Mouse (Mus musculus): Measurements from ENCODE around the gene Prkd1.
"Not testable (repeated sequence)": the region's sequence is repeated elsewhere in the genome, so short reads cannot be mapped to it uniquely, and the experiment has no call there.

Gene Prkd1

DNA sequence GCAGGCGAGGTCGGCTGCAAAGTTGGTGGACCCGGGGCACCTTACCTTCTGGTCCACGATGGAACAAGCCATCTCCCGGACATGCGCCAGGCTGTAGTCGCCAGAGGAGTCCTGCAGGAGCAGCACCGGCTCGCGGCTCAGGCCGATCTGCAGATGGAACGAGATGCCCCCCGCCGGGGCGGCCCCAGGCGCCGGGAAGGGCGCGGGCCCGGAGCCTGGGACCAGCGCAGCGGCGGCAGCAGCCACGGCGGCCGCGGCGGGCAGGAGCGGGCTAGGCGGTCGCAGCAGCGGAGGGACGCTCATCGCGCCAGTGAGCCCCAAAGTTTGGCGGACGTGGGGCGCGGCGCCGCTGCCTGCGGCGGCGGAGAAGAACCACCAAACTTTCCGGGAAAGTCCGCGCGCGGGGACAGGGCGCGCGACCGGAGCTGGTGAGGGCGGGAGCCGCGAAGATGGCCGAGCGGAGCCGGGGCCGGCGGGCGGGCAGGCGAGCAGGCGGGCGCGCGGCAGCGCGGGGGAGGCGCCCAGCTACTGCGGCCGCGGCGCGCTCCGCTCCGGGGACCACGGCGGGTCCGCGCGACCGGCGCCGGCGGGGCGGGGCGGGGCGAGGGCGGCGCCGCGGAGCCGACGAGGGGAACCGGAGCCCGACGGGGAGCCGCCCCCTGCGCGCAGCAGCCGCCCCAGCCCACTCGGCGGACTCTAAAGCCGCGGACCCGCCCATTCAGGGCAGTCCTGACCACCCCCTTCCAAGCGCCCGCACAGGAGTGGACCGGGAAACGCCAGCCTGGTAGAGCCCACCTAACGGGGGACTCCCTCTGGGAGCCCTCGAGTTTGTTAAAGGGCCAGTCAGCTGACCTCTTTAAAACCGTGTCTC is at the start of gene Prkd1:
TSS of gene Prkd1 (minus strand) at position 428 of the 871 bp plus-strand sequence.
- DNase-seq (ENCODE audit: inconsistent age in 2 of 2, low spot score in 1 of 2), result peak; percentile 86 to 94

DNA sequence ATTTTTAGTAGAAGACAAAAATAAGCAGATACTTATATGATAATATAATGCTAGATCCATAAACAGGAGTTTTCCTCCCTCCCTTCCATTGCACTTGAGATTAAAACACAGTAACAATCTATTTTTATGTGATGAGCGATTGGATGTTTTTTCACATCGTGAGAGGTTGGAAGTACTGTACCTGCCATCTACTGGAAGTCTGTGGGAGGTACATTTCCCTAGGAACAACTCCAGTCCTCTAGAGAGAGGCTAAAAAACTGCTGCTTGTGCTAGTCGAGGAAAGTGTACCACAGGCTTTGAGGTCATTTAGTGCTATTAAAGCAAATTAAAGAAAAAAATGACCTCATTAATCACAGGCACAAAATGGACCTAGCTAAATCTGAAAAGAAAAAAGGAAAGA is 48.6 kb upstream of the Prkd1 start:
- peak; percentile 15 to 80 for DNase-seq (ENCODE audit: inconsistent age in 2 of 2, low spot score in 1 of 2)

DNA sequence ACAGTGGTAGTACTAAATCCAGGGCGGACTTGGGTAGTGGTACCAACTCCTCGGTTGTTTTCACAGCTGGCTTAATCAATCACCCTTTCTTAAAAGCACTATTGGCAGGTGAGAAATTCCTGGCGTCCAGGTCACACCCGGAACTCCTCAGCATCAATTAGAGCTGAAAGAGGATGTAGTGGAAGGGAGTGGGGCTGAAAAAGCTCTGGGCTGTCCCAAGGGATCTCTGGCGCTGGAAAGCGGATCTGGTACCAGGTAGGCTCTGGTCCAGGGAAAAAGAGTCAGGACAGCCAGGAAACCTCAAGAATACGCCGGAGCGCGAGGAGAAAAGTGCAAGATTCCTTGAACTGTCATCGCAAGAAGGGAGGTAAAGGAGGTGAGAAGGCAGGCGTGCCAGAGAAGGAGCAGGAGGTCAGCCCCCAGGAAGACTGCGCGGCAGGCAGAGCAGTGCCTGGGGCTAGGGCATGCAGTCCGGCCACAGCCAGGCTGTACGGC is 675 bp downstream of the Prkd1 start:
- no peak for DNase-seq (ENCODE audit: inconsistent age in 2 of 2, low spot score in 1 of 2)

DNA sequence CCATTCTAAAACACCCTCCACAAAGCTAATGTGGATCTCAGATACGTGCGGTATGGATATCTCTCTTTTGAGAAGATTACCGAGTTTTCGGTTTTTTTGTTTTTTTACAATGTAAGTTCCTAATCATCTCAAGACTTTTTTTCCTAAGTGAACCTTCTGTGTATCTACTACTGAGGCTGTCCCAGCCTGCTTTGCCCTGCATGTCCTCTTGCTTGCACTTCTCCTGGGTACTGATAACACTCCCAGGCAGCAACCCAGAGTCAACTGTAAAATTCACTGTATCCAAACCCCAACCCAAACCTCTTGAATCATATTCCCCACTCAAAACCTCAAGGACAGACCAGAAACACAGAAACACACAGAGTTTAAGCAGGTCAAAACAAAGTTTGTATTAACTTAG is 2.0 kb downstream of the Prkd1 start:
- DNase-seq (ENCODE audit: inconsistent age in 2 of 2, low spot score in 1 of 2), result no peak

DNA sequence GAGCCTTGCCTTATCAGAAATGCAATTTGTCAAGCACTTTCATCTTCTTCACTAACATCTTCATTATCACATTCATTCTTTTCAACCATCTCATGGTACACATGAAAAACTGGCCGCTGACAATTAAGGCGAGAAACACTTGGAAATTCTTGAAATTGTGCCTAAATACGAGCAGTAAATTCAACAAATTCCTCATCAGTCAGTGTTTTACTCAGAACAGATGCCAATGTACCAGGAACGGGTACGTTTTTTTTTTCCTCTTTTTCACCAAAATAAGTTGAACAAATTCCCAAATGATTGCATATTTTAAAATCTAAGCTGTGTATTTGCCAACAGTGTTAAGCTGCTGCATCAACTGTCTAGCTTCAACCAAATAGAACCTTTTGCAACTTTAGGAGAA is 6.2 kb downstream of the Prkd1 start:
- DNase-seq (ENCODE audit: inconsistent age in 2 of 2, low spot score in 1 of 2), result no peak

DNA sequence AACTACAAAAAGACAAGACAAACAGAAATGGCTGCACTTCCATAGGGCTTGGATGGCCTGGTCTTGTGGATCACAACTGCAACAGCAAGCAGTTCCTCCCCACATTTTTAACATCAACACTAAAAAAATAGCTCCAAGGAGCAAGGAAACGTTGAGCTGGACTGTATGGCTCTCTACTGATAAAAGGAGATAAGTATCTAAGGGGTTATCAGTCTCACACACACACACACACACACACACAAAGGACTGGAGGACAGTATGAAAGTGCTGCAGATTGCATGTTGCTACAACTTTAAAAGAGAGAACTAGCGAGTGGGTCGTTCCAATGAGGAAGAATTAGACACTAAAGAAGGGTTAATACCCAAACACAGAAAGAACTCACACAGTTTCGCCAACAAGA is 8.7 kb downstream of the Prkd1 start:
- DNase-seq (ENCODE audit: inconsistent age in 2 of 2, low spot score in 1 of 2), result no peak

DNA sequence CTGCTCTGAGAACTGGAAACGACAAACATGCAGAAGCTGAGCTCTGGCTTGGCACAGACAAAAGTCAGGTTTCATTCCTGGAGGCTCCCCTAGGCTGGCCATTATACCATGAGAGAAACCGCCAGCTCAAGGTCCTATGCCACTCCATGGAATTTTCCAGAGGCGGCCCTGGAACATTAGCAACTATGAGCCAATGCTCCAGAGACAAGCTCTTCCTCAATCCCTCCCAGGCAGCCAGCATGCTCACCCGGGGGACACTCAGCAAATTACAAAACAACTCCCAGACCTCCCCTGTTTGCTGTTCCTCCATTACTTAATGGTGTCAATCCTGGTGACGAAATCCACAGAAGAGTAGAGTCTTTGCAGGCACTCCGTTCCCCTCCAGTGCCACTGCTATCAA is 14.5 kb downstream of the Prkd1 start:
- peak; percentile 76 to 90 for DNase-seq (ENCODE audit: inconsistent age in 2 of 2, low spot score in 1 of 2)

DNA sequence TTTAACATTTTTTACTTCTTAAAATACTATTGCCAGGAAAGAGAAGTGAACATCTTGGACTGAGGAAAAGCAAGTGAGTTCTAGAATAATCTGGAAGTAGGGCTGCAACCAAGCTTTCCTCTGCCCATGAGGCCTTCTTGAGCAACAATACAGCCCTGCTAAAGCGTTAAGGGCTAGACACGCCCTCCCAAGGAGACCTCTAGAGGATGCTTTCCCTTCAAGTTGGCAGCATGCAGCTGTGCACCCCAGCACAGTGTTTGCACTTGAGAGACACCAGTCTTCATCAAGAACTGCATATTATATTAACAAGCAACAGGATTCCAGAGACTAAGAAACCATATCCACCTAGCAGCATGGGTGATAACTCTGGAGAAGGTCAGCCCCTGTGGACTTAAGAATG is 22.8 kb downstream of the Prkd1 start:
- DNase-seq (ENCODE audit: inconsistent age in 2 of 2, low spot score in 1 of 2), result not testable (repeated sequence)

DNA sequence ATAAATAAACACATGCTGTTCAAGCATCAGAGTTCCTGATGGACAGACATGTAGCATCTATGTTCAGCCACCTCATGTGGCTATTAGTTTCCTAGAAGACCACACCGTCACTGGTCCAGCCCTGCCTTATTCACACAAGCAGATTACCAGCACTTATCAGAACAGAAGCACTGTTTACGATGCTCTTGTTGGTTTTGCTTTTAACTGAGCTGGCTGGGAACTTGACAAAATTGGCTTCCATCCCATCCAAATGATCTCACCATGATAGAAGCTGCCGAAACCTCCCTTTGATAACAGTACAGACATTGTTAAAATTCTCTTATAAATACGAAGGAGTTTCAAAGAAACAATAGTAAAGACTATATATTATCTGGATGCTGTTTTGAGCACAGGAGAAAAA is 24.7 kb downstream of the Prkd1 start:
- DNase-seq (ENCODE audit: inconsistent age in 2 of 2, low spot score in 1 of 2), result no peak

DNA sequence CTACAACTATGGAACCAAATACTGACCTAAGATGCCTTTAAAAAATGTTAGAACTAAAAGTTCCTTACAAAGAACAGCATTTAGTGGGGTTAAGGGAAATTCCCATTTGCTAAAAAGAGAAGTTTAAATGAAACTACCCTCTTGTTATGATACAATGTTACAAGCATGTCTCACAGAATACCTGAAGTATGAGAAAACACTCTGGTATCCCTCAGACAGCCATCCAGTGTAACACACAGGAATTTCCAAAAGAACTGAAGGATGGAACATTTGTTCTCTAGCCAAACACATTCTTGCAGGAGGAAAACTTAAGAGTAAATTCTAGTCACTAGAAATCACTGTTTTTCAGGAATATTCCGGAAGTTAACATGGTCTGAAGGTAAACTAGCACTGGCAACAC is 33.0 kb downstream of the Prkd1 start:
- no peak for DNase-seq (ENCODE audit: inconsistent age in 2 of 2, low spot score in 1 of 2)

DNA sequence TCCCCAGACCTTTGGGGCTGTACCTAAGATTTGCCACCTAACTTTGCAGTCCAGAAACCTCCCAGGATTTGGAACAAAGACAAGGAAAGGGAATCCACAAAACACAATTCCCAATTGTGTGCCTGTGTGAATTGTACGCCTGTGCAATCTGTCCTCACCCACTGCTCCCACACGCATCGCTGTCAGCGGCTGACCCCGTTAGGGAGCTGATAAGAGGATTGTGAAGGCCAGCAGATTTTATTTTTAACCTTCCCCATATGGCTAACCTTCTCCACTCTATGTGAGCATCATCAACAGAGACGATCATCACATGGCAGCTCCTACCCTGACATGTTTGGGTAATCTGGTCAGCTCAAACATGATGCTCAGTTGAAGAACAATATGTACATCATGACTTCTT is 34.6 kb downstream of the Prkd1 start:
- peak in 1 of 2 experiments; percentile 45 for DNase-seq (ENCODE audit: inconsistent age in 2 of 2, low spot score in 1 of 2)

DNA sequence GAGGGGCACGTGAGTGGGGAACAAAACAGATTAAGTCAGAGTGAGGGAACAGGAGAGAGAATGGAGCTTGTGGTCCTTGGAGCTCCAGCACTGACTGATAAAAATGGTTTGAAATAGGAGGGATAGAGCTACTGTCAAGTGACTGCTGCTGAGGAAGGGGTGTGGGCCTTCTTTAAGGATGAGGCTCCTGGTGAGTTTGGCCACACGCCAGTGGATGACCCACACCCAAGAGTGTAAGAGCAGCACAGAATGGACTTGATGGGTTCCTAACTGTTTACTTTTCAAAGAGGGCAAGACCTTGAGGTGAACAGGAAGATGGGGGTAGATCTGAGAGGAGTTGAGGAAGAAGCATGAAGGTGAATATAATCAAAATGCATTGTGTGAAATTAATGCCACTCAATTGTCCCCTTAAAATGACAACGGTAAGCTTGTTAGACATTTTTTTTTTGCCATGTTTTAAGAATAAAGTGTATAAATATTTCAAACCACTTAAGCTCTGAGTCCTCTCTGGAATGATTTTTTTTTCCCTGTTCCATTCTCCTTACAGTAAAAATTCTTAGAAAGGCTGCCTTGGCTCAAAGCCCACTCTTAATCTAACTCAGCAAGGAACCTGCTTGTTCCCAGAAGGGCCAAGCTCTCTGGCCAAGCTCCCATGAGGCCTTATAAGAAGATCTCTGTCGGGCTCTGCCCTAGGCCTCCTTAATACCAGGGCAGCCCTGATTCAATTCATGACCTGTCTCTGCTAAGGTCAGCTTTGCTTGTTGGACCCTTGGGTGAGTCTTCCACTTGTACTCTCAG is 42.0 kb downstream of the Prkd1 start:
- no peak for DNase-seq (ENCODE audit: inconsistent age in 2 of 2, low spot score in 1 of 2)

DNA sequence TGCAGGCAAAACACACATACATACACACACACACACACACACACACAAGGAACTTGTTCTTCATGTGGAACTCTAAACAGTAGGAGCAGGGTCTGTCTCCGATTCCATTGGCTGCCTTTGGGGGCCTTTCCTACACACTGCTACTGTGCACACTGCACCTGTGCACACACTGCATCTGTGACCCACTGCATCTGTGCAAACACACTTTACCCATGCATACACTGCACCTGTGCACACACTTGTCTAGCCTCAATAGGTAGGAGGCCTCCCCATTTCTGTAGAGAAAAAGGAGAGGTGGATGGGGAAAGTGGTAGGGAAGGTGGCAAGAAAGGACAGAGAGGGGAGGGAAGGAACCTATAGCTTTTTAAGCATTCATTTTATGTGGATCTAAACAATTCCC is 49.5 kb downstream of the Prkd1 start:
- no peak for DNase-seq (ENCODE audit: inconsistent age in 2 of 2, low spot score in 1 of 2)

DNA sequence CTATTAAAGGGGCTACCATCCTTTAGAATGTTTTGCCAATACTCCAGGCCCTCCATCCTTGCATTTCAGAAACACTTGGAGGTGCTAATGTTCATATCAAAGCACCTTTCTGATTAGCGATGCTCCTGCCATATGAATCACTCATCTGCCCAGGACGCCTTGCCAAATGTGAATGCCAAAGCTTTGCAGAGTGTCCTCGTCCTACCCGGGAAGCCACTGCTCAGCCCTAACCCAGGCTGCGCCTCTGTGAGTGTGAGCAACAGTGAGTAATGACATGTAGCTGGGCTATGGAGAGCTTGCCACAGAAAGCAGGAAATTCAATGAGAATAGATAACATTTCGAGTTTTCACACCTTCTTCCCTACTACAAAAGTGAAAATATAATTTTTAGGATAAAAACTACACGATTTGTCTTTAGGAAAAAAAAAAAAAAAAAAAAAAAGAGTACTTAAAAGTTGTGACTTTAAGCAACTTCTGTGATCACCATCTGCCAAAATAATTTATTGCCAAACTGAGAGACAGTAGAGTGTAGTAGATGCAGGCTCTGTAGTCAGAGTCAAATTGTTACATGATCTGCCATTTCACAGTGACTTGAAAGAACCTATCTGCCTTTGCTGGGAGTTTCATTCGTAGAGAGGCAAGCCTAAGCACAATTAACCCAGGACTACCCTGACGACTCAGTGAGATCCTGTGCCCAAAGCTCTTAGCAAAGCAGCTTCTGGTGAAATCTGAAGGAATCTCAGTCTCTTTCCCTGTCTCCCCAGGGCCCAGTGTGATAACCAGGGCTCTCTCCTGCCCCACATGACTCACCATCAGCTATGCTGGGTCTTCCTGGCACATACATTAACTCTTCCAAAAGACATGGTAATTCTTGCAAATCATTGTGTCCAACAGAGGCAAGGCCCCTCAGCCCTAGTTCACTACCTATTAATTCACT is 50.6 kb downstream of the Prkd1 start:
- DNase-seq (ENCODE audit: inconsistent age in 2 of 2, low spot score in 1 of 2), result peak; percentile 67 to 77

DNA sequence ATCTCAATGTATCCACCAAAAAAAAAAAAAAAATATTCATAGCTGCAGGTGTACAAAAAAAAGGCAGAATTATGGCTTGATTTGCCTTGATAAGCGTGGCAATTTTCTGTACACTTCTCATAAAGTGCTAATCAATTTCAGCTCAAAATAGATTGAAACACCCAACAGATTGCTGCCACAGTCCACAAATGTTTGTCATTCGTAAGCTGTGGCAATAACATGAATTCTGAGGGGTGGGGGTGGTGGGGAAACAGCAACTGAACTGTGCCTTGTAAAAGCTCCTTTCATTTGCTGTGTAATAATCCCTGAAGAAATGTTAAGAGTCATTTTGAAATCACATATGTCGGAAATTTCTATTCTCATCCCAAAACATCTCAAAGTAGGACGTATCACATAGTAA is 51.4 kb downstream of the Prkd1 start:
- no peak for DNase-seq (ENCODE audit: inconsistent age in 2 of 2, low spot score in 1 of 2)

DNA sequence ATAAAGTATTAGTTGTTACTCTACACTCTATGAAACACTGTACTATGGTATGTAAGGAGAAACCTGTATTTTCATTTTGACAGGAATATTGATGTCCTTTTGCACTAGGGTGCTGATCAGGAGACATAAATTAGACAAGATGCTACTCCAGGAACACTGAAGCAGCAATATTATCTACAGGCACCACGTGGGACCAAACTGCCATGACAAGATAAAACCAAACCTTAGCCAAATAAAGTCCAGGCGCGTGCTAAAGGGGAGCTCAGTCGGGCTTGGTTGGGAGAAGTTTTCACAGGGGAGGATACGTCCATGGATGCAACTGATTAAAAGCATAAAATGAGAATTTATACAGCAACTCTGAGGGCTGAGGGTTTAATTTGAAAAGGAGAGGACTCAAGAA is 53.1 kb downstream of the Prkd1 start:
- DNase-seq (ENCODE audit: inconsistent age in 2 of 2, low spot score in 1 of 2), result no peak

DNA sequence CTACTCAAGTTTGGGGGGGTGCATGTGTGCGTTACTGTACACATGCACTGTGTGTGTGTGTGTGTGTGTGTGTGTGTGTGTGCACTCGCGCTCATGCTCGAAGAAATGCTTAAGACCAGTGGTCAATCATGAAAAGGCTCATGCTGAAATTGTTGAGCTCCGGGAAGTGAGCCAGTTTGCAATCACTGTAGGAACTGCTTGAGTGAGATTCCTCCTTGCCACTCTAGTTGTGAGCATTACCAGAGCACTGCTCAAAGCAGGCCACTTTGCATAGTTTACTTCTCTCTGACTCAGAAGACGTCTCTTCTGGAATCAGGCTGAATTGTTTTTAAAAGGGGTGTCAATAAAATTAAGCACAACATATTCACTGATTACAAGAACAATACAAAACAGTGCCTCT is 54.4 kb downstream of the Prkd1 start:
- no peak for DNase-seq (ENCODE audit: inconsistent age in 2 of 2, low spot score in 1 of 2)

DNA sequence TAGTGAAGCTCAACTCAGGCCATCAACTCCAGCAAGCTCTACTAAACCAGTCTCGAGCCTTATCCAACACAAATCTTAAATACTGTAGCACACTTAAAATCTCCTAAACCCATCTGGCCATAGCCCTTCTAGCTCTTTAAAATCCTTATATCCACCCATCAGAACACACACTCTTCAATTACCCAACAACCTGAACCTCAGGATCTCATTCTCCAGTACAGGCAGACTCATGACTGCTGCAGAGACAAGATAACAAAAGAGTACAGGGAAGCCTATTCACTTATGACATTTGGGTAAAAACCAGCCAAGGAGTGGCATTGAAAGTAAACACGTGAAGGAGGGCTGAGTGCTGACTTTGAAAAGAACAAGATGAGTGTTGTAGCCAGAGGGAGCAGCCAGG is 55.4 kb downstream of the Prkd1 start:
- DNase-seq (ENCODE audit: inconsistent age in 2 of 2, low spot score in 1 of 2), result peak in 1 of 2 experiments; percentile 10

DNA sequence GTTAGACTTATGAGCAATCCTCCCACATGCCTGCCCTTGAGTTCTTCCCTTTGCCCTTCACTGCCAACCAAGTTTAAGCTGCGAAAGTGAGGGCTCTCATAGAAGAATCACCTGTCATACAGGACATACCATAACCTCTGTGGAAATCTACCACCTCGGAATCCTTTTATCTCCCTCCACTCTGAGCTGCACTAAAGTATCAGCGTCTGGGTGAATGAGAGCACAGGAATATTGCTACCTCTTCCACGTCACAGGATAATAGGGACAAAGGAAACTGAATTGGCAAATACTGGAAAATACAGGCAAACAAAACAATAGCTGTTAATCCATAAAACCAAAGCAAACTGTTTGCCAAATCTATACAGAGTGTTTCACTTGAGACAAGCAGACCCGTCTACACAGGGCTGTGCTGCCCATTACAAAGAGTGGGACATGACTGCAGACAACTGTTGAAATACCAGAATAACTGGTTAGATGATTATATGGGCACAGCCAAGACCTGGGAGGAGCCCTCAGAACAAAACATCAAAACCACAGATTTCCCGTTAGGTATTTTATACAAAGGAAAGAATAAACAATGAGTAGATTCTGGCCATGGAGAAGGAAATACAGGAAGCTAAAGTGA is 60.6 kb downstream of the Prkd1 start:
- DNase-seq (ENCODE audit: inconsistent age in 2 of 2, low spot score in 1 of 2), result no peak

DNA sequence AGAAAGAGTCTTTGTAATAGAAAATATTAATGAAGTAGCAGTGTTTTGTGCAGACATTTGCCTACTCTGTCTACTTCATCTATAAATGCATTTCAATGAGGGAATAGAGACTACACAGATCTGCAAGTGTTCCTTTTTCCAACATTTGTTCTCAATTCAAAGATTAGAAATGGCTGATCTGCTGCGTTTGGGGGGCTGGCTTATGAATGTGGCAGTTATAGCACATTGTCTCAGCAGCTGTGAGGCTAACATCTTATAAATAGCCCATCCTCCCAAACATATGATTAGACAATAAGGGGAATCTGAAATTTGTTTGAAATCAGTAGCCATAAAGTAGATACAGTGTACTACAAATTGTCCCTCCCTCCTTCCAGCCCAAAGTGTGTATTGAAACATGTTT is 83.7 kb downstream of the Prkd1 start:
- DNase-seq (ENCODE audit: inconsistent age in 2 of 2, low spot score in 1 of 2), result no peak

DNA sequence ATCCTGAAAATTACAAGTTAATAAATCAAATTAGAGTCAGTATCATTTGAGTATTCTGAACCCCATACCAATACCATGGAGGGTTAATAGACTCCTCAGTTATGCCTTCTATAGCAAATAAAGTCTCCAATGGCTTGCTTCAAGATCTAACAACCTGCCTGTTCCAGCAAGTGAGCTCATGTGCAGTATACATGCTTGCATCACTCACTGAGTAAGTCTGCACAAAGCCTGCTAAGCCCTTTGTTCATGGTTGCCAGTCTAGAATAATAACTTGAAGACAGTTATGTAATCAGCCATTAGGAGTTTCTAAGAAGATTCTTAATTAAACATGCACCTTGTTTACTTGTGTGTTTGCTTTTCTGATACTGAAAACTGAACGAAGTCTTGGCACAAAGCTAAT is 88.4 kb downstream of the Prkd1 start:
- no peak for DNase-seq (ENCODE audit: inconsistent age in 2 of 2, low spot score in 1 of 2)
